Mouse (Mus musculus) megakaryocyte, embryonic 14.5 days (primary cell): Measurements from ENCODE around the gene Fbll1.

Source experiments
- FLI1 ChIP-seq: IDR thresholded peaks from 2 replicates; pipeline ENCODE4 v1.6.1; 2012; ENCODE audit warnings: low read length, inconsistent platforms, mixed read lengths
- GATA1 ChIP-seq: IDR thresholded peaks from 3 replicates; pipeline ENCODE4 v1.6.1; 2012; ENCODE audit warnings: mixed read lengths, low read length, inconsistent platforms, borderline replicate concordance

DNA sequence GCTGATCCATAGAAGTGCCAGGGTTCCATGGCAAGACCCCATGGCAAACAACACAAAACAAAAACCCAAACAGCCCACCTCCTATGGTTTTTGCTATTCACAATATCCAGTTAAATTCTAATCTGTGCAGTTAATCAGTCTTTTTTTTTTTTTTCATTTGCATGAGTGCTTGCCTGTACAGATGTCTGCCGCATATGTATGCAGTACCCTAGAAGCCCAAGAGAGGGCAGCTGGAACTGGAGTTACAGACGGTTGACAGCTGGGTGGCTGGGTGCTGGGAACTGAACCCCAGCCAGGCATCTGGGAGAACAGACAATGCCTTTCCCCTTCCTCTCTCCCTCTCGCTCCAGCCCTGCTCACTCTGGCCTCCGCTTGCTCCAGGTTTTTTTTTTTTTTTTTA is 14.1 kb downstream of the Fbll1 start:
- TF ChIP-seq GATA1 (no peak), FLI1 (no peak)
